Mouse (Mus musculus) embryo, embryonic 10.5 days (tissue): ENCODE data around the gene Gpr35.
"Not testable (repeated sequence)": the region's sequence is repeated elsewhere in the genome, so short reads cannot be mapped to it uniquely, and the experiment has no call there.

Source experiments
- DNase-seq: peaks from one replicate; pipeline ENCODE4 v3.0.0-alpha.2; 2015; ENCODE audit warnings: low spot score

Gpr35 gene

DNA sequence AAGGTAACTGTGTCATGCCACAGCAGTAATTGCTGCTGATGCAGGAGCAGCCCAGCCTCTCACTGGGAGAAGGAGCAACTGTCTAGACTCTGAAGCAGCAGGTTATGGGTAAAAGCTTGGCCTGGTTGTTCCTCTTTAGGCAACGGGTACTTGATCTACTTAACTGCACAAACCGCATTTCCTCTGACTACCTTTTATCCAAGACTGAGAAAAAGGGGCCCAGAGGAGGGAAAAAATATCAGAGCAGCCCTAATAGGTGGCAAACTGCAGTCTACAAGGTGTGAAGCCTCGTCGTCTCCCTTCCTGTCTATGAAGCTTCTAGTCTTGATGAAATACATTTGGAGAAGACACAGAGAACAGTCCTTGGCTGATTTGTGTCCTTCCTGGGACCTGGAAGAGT lies 17.1 kb upstream of the Gpr35 start:
- DNase-seq: no peak

DNA sequence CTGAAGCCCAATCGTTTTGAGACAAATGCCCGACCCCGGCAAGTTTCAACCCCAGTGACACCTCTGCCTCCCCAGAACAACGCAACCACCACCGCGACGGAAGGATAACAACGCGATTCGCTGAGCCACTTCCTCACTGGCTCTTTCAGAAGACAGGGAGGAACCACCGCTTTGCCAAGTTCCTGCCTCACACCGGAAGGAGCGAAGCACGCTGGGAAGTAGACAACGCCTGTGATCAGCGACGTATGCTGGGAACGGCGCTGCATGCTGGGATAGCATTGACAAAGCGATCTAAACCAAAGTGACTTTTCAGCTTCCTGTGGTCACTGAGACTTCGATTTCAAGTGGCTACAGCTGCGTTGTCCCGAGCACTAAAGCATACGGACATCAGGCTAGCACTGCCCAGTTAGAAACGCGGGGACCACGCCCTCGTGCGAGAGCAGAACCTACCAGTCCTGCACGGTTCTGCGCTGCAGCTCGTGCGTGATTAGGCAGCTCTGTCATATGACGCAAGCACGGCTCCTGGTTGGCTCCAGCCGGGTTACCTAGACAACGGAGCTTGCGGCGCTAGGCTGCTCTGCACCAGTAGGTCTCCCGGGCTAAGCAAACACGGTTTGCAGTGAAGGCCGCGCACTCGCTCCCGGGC lies 16.4 kb upstream of the Gpr35 start, which contains the start of gene Capn10:
Gene Capn10 (plus strand): TSS at position 195 of the 646 bp plus-strand sequence.
- peak; percentile 98 for DNase-seq

DNA sequence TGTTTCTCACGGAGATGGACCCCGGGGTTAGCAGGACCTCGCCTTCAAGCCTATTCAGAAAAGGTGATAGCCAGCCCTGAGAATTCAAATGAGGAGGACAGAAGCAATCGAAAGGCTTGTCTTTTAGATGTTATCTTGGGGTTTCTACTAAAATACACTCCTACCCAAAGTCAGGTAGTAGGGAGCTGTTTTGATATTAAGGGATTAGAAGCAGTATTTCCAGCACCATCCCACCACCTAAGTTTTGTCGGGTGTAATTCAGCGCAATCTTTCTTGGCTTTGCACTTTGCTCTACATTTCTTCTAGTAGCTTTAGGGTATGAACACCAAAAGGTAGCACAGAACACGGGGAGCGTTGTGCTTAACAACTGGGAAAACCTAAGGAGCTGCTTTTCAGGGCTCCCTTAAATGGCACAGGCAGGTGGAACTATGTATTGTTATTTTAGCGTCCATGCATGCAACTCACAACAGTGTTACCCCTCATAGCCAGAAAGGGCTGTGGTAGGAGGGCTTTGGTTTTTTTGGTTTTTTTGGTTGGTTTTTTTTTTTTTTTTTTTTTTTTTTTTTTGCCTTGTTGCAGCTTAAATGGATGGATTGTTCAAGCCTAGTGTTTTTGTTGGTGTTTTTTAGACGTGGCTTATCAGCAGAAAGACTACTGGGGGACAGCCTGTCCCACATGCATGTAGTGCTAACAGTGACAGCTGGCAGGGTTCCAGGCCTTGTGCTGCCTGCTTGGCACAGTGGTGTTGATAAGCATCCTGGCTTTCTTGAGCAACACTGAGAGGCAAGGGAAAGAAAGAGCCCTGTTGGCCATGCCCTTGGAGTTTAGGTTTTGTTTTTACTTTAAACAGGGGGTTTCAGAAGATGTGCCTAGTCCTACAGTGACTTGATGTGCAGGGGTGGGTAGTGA lies 15.4 kb upstream of the Gpr35 start:
- no peak for DNase-seq

DNA sequence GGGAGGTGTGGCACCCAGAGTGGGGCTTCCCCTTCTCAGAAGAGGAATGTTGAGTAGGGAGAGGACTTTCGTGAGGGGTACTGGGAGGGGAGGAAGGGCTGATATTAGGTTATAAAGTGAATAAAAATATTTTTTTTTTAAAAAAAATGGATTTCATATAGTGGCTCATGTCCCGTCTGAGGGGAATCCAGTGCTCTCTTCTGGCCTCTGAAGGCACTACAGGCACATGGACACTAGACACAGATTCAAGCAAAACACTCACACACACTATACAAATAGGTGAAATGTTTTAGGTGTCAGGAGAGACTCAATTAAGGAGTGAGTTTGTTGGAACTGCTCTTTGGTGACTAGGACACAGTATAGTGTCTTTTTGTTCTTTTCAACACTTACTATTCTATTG lies 14.7 kb upstream of the Gpr35 start:
- no peak for DNase-seq

DNA sequence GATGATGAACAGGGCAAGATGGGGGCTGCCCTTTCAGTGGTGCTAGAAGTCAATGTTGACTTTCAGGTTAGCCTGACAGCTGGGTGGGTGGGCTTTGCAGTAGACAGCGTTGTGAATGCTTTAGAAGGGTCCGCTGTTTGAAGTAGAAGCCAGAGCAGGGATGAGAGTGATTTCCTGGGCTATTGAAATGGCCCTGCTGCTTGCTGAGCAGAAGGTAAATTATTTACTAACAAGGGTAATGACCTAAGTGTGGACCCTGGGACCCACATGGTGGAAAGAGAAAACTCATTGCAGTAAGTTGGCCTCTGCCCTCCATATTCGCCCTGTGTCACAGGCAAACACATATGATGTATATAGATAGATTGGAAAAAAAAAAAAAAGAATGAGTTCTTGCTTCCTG lies 14.2 kb upstream of the Gpr35 start:
- DNase-seq: no peak

DNA sequence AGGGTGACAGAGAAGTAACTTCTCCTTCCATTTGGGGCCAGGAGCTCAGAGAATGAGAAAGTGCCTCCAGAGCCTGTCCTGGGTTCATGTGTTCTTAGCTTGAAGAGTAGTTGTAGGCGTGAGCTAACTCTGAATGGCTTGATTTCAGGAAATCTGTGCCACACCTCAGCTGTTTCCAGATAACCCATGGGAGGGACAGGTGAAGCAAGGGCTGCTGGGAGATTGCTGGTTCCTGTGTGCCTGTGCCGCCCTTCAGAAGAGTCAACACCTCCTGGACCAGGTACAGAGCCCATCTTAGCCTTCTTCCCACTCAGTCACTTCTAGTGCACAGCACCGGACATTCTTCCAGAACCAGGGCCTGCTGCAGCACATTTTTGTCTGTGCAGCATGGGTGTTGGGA lies 12.9 kb upstream of the Gpr35 start:
- DNase-seq: no peak

DNA sequence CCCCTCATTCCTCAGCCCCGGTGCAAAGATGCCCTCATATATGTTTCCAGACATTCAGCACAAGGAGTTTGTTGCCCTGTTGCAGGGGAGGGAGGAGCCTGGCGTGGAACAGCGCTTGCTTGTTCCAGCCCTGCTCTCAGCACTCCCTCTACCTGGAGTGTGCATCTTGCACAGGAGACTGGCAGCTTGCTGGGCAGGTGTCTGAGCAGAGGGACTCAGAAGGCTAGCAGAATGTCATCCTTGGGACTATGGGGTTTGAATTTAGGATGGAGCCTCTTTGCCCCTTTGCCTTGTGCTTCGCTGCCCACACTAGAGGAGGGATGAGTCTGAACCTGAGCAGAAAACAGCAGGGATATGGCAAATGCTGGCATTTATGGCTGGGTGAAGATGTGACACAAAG lies 10.9 kb upstream of the Gpr35 start:
- no peak for DNase-seq

DNA sequence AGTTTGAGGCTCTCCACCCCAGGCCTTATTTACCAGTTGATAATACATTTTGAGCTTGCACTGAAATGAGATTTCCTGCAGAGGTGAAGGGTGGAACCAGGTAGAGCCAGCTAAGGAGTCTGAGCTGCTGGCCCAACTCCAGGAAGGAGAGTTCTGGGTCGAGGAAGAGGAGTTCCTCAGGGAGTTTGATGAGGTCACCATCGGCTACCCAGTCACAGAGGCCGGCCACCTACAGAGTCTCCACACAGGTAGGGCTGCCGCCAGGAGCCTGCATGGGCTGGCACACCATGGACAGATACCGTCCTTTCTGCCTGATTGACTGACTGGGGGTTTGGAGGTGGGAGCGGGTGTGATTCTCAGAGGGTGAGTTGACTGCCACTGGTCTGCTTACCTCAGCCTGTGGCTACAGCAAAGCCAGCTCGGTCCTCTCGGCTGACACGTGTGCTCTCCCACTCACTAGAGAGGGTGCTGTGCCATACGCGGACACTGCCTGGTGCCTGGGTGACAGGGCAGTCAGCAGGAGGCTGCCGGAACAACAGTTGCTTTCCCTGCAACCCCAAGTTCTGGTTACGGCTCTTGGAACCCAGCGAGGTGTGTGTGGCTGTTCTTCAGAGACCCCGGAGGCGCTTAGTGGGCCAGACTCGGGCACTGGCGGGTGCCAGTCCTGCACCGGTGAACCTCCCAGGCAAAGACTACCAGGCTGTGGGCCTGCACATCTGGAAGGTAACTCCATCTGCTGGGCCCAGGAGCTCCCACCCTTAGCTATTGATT lies 7.3 kb upstream of the Gpr35 start:
- no peak for DNase-seq

DNA sequence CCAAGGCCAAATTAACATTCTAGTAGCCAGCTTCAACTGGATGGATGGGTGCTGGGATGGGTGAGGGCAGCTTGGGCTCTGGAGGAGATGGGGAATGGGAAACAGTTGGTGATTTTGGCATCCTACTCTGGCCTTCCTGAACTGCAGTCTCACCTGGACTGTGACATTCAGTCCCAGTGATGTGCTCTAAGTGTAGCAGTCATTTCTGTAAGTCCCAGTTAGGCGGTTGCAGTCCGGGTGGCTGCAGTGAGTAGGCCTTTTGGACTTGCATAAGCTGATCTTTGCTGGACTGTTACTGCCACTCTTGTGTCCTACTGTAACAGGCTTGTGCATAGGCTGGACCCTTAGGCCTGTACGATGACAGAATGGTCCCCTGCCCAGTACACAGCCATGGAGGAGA lies 2.7 kb upstream of the Gpr35 start:
- DNase-seq: no peak

DNA sequence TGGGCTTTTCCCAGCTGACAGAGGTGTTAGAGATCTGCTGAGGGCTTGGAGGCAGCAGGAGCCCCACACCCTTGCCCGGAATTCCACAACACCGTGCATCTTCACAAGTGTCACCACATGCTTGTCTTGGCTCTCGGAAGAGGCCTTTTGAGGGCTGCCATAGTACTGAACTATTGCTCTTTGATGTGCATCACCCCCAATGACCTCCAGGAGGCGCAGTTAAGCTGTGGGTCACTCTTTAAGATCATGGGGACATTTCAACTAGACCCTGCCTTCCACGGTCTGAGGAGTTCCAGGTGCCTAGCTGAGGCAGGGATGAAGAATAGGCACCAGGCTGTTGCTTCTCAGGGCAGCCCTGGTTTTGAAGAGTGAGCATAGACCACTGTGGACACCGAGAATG lies 1.2 kb upstream of the Gpr35 start:
- DNase-seq: peak; percentile 47

DNA sequence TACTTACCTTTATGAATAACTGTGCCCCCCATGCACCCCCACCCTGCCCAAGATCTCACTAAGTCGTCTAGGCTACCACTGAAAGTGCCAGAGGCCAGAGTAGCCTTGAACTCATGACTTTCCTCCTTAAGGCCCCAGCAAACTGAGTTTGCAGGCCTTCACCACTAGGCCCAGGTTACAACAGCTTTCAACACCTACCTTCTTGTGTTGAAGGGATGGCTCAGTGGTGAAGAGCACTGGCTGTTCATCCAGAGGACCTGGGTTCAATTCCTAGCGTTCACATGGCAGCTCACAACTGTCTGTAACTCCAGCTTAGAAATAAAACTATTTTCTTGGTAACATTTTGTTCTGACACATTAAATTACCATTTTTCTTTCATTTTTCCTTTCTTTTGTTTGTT lies 3.0 kb downstream of the Gpr35 start:
- no peak for DNase-seq

DNA sequence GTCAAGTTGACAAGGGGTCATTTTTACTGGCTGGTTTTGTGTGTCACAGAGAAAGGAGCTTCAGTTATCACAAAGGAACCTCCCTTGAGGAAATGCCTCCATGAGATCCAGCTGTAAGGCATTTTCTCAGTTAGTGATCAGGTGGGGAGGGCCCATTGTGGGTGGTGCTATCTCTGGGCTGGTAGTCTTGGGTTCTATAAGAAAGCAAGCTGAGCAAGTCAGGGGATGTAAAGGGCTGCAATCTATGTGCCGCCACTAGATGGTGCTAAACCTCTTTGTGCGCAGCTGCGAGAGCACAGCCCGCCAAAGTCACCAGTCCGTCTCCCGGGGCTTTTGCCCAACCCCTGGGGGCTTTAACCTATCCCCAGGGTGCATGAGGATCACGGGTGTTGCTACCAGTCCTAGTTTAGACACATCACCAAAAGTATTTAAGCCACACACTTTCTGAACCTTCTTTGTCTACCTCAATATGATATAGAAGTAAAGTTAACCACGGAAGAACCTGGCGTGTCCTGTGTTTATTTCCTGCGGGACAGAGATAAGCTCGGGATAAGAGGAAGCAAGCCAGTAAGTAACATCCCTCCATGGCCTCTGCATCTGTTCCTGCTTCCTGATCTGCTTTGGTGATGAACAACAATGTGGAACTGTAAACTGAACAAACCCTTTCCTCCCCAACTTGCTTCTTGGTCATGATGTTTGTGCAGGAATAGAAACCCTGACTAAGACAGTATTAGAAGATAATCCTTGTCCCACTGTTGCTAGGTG lies 6.1 kb downstream of the Gpr35 start:
- peak; percentile 11 for DNase-seq

DNA sequence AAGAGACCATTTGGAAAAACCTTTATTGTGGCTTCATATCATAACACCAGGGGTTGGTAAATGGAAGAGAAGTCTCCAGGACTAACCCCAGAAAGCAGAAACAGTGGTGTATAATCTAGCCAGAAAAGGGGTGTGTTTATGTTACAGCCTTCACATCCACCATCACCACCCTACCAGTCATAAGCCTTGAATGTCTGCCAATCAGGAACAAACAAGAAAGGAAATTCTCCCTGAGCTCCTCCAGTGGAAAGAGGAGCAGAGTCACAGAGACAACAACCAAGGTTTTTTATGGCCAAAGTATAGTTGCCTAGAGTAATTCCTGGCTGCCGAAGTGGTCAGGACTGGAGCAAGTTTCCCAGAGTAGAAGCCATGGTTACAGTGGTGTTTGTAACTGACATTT lies 8.3 kb downstream of the Gpr35 start:
- DNase-seq: no peak

DNA sequence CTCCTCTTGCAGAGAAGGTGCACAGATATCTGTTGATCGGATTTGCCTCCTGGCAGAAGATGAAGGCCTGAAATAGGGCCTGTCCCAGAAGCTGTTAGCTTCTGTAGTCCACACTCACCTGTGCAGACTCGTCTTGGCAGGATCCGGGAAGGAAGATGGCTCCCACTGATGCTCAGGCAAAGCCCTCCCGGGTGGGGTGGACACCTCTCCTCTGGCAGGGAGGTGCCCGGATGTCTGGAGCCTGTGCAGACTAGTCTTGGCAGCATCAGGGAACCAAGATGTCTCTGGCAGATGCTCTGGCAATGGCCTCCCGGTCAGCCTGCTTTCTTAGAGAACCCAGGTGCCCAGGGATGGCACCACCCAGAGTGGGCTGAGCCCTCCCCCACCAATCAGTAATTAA lies 20.1 kb downstream of the Gpr35 start:
- DNase-seq: not testable (repeated sequence)

DNA sequence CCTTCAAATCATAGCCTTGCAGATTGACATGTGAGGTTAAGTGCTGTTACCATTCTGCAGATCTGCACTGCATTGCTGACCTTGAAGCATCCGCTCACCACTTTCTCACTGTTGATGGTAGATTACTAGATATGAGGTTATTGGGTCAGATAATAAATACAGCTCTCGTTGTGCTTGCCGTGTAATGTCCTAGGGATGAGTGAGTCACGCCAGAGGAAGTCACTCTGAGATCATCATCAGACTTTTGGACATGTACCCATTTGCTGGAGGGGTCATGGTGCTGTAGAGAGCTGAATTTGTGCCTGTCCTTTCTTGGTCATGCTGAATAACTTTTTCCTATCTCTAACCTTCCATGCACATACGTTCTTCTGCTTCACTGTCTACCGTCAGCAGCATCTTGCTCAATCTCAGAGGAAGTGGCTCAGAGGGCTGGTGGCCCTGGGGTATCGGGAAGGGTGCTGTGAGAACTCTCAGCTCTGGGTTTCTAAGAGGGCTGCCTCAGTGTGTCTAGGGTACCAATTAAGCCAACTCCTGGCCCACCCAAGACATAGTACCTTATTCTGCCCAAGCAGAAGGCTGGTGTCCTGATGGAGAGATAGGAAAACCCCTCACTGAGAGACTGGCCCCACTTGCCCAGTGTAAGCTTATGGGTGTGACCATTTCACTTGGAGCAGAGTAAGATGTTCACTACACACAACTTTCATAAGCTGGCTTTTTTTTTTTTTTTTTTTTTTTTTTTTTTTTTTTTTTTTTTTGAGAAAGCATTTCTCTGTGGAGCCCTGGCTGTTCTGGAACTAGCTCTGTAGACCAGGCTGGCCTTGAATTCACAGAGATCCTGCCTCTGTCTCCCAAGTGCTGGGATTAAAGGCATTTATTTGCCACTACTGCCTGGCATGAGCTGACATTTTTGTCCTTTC lies 21.5 kb downstream of the Gpr35 start:
- no peak for DNase-seq

DNA sequence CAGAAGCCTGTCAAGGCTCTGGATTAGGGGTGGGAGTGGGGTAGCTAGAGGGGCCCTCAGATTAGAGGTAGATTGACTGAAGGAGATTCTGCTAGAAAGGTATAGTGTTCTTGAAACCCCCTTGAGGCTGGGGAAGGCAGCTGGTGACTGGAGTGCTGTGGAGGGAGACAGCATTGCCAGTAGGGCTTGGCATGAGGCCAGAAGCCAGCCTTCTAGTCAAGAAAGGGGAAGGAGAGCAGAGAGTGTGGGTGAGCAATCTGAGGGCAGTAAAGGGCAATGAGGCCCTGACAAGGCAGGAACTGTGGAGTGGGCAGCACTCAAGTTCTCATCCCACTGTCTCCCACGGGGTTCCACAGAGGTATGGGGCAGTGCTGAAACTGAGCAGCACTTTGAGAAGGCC lies 22.2 kb downstream of the Gpr35 start:
- DNase-seq: no peak

DNA sequence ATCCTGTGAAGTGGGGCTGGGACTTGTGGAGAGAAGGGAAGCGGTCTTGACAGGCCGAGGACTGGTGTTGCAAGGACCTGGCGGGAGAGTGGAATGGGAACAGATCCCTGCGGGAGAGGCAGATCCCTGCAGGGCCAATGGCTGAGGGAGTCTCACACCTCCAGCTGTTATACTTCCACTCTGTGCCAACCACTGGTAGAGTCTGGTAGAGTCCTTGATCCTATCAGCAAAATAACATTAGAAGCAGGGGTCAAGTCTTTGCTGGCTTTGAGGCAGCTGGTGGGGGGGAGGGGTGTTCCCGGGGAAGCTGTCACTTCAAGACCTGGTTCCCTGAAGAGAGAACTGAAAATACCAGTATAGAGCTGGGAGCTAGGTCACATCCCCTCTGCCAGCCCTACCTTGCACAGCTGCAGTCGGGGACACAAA lies 25.5 kb downstream of the Gpr35 start:
- DNase-seq: peak; percentile 2

DNA sequence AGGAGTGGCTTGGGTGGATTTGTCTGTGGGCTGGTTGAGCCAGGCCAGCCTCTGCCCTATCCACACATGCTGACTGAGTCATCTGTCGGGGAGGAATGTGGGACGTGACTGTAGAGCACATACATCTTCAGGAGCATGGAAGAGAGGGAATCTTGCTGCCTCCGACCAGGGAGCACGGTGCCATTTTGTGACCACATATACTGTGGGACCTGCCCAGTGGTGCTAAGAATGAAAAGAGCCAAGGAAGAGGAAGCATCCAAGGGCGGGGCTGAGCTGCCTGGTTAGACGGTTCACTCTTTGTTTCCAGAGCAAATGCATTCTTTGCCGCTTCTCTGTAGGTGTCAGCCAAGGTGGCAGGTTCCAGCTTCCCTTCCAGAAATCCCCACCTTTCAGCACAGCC lies 28.0 kb downstream of the Gpr35 start:
- DNase-seq: no peak

DNA sequence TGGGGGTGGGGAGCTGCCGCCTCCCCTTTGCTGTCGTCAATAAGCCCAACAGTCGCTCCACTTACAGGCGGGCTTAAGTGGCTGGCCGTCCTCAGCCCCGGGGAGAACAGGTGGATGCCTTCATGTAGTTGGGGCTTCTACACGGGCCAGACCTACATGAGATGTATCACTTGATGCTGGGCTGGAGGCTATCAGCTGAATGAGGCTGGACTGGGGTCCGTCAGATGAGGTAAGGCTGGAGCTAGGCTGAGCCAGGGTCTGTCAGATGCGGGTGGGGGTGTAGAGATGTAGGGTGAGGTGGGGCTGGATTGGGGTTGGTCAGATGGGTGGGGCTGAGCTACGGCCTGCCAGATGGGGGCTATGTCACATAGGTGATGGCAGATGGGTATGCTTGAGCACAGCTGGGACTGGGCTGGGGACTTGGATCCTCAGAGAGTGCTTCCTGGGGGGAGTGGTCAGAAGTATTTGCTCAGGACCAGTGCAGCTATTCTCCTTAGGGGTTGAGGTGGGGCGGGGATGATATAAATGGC lies 28.5 kb downstream of the Gpr35 start:
- DNase-seq: no peak

DNA sequence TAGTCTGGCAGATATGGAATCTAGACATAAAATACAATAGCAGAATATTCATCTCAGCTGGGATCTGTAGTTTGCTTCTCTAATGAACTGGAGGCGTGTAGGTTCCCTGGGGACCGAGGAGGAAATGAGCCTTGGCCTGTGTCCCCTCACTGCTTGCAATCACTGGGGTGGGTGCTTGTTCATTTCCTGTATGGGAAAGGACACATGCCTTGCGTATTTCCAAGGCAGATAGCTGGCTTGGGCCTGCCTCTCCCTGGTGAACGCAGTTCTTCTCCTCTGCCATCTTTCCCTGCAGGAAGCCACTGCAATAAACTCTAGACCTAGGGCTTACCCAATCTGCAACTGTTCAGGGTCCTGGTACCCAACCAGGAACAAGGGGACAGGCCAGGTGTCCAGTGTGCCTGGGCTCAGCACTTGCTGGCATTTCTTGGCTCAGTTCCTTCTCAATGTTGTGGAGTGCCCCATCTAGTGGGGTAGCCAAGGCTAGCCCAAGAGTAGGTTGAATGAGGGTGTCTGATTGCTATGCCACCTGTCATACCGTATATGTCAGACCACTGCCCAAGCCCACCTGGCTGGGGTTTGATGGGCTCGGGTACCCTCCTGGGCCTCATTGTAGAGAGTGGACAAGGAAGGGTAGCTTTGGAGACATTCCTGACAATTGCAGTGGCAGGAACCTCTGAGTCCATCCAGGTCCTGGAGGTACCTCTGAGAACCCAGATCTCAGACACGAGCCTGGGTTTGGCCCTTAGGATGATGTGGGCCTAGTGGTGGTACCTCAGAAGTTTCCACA lies 30.6 kb downstream of the Gpr35 start:
- no peak for DNase-seq
